Mouse (Mus musculus): ENCODE measurements around the gene Rnf144b. TPM values are rescaled to one million over a fixed set of nuclear protein-coding genes. Genes with fewer than 3 reads are reported as not detected.

The Rnf144b gene
- polyA plus RNA-seq, 1 experiment from 2014 or later, result 1.2 TPM

- no peak for ATAC-seq (replicated peaks; ENCODE audit: low FRiP score, low TSS enrichment, low read depth)
- no peak overlapping the region for H3K27ac ChIP-seq (ENCODE audit: low read depth)
- no peak overlapping the region for H3K4me3 ChIP-seq (ENCODE audit: low read depth, low read length)
- 77% methylated on average over 3 of the region's 3 CpGs for WGBS
- H3K9ac ChIP-seq (ENCODE audit: low read length), result no peak overlapping the region
- H3K36me3 ChIP-seq (ENCODE audit: control insufficient read depth, insufficient read depth, low read length), result no peaks in the 10 kb centered on the region
- H3K27me3 ChIP-seq (replicated peaks; ENCODE audit: control insufficient read depth, insufficient read depth, low read length), result no peaks in the 10 kb centered on the region
- DNase-seq (ENCODE audit: low spot score), result no peak
- no peaks in the 10 kb centered on the region for H3K9me3 ChIP-seq (ENCODE audit: control insufficient read depth, low read length)
- H3K4me2 ChIP-seq (ENCODE audit: low read length), result no peak overlapping the region
- 0 out of 2 replicates have a peak, but pooled peaks cover 3% of the 10 kb centered on the region for H3K4me1 ChIP-seq (replicated peaks; ENCODE audit: control insufficient read depth, insufficient read depth, low read length)
Observed at GRCm38 (mm10) chr13:47111185-47111584, 11.3 kb upstream of the Rnf144b start.

- 82% methylated on average over 3 of the region's 3 CpGs for WGBS
Observed at GRCm38 (mm10) chr13:47112056-47112455, 10.4 kb upstream of the Rnf144b start.

GRCm38 (mm10) chr13:47112924-47113323, 9.5 kb upstream of the Rnf144b start:
- Histone ChIP-seq H3K4me2 (ENCODE audit: low read length) (no peak overlapping the region), H3K4me3 (ENCODE audit: low read depth, low read length) (no peak overlapping the region), H3K27me3 (replicated peaks; ENCODE audit: control insufficient read depth, insufficient read depth, low read length) (no peaks in the 10 kb centered on the region), H3K4me1 (replicated peaks; ENCODE audit: control insufficient read depth, insufficient read depth, low read length) (0 out of 2 replicates have a peak, but pooled peaks cover 3% of the 10 kb centered on the region), H3K9ac (ENCODE audit: low read length) (no peak overlapping the region), H3K36me3 (ENCODE audit: control insufficient read depth, insufficient read depth, low read length) (no peaks in the 10 kb centered on the region), H3K9me3 (ENCODE audit: control insufficient read depth, low read length) (no peaks in the 10 kb centered on the region), H3K27ac (ENCODE audit: low read depth) (no peak overlapping the region)
- ATAC-seq (replicated peaks; ENCODE audit: low FRiP score, low TSS enrichment, low read depth), result no peak
- DNase-seq (ENCODE audit: low spot score), result no peak
- 60% methylated on average over 3 of the region's 3 CpGs for WGBS

More at GRCm38 (mm10) chr13:47112056-47112455, 10.4 kb upstream of the Rnf144b start:
- H3K36me3 ChIP-seq (ENCODE audit: control insufficient read depth, insufficient read depth, low read length), result no peaks in the 10 kb centered on the region
- no peaks in the 10 kb centered on the region for H3K9me3 ChIP-seq (ENCODE audit: control insufficient read depth, low read length)
- no peak overlapping the region for H3K9ac ChIP-seq (ENCODE audit: low read length)
- H3K27me3 ChIP-seq (replicated peaks; ENCODE audit: control insufficient read depth, insufficient read depth, low read length), result no peaks in the 10 kb centered on the region
- 0 out of 2 replicates have a peak, but pooled peaks cover 3% of the 10 kb centered on the region for H3K4me1 ChIP-seq (replicated peaks; ENCODE audit: control insufficient read depth, insufficient read depth, low read length)
- ATAC-seq (replicated peaks; ENCODE audit: low FRiP score, low TSS enrichment, low read depth) (no peak), DNase-seq (ENCODE audit: low spot score) (peak; percentile 39)
- H3K4me3 ChIP-seq (ENCODE audit: low read depth, low read length), result no peak overlapping the region
- no peak overlapping the region for H3K4me2 ChIP-seq (ENCODE audit: low read length)
- no peak overlapping the region for H3K27ac ChIP-seq (ENCODE audit: low read depth)

GRCm38 (mm10) chr13:47116000-47116399, 6.5 kb upstream of the Rnf144b start:
- H3K4me3 ChIP-seq (ENCODE audit: low read depth, low read length), result no peak overlapping the region
- H3K4me2 ChIP-seq (ENCODE audit: low read length), result no peak overlapping the region
- no peak for DNase-seq (ENCODE audit: low spot score)
- H3K9me3 ChIP-seq (ENCODE audit: control insufficient read depth, low read length), result no peaks in the 10 kb centered on the region
- H3K36me3 ChIP-seq (ENCODE audit: control insufficient read depth, insufficient read depth, low read length), result no peaks in the 10 kb centered on the region
- H3K9ac ChIP-seq (ENCODE audit: low read length), result no peak overlapping the region
- ATAC-seq (replicated peaks; ENCODE audit: low FRiP score, low TSS enrichment, low read depth), result no peak
- H3K27ac ChIP-seq (ENCODE audit: low read depth), result no peak overlapping the region
- H3K27me3 ChIP-seq (replicated peaks; ENCODE audit: control insufficient read depth, insufficient read depth, low read length), result no peaks in the 10 kb centered on the region; the same call in 1 of the 2 replicates
- WGBS, result 86% methylated on average over 3 of the region's 3 CpGs
- H3K4me1 ChIP-seq (replicated peaks; ENCODE audit: control insufficient read depth, insufficient read depth, low read length), result 0 out of 2 replicates have a peak, but pooled peaks cover 3% of the 10 kb centered on the region

- whole genome bisulfite sequencing, result 46% methylated on average over 12 of the region's 12 CpGs
Observed at GRCm38 (mm10) chr13:47121333-47121889, 1.0 kb upstream of the Rnf144b start.

GRCm38 (mm10) chr13:47124449-47124848, 2.0 kb downstream of the Rnf144b start:
- Histone ChIP-seq H3K9ac (ENCODE audit: low read length) (no peak overlapping the region), H3K27ac (ENCODE audit: low read depth) (no peak overlapping the region), H3K36me3 (ENCODE audit: control insufficient read depth, insufficient read depth, low read length) (no peaks in the 10 kb centered on the region), H3K9me3 (ENCODE audit: control insufficient read depth, low read length) (no peaks in the 10 kb centered on the region), H3K4me1 (replicated peaks; ENCODE audit: control insufficient read depth, insufficient read depth, low read length) (0 out of 2 replicates have a peak, but pooled peaks cover 7% of the 10 kb centered on the region), H3K4me3 (ENCODE audit: low read depth, low read length) (no peak overlapping the region), H3K4me2 (ENCODE audit: low read length) (no peak overlapping the region), H3K27me3 (replicated peaks; ENCODE audit: control insufficient read depth, insufficient read depth, low read length) (peaks cover 12% of the 10 kb centered on the region)
- no peak for ATAC-seq (replicated peaks; ENCODE audit: low FRiP score, low TSS enrichment, low read depth)
- WGBS, result 51% methylated on average over 3 of the region's 3 CpGs
- DNase-seq (ENCODE audit: low spot score), result peak; percentile 48

More at GRCm38 (mm10) chr13:47121333-47121889, 1.0 kb upstream of the Rnf144b start:
- H3K27me3 ChIP-seq (replicated peaks; ENCODE audit: control insufficient read depth, insufficient read depth, low read length), result peaks cover 12% of the 10 kb centered on the region
- H3K4me2 ChIP-seq (ENCODE audit: low read length), result no peak overlapping the region
- no peaks in the 10 kb centered on the region for H3K36me3 ChIP-seq (ENCODE audit: control insufficient read depth, insufficient read depth, low read length)
- 0 out of 2 replicates have a peak, but pooled peaks cover 7% of the 10 kb centered on the region for H3K4me1 ChIP-seq (replicated peaks; ENCODE audit: control insufficient read depth, insufficient read depth, low read length)
- H3K9ac ChIP-seq (ENCODE audit: low read length), result no peak overlapping the region
- peak; percentile 48 for DNase-seq (ENCODE audit: low spot score)
- ATAC-seq (replicated peaks; ENCODE audit: low FRiP score, low TSS enrichment, low read depth), result no peak
- H3K9me3 ChIP-seq (ENCODE audit: control insufficient read depth, low read length), result no peaks in the 10 kb centered on the region
- no peak overlapping the region for H3K4me3 ChIP-seq (ENCODE audit: low read depth, low read length)
- no peak overlapping the region for H3K27ac ChIP-seq (ENCODE audit: low read depth)

- Histone ChIP-seq H3K9me3 (ENCODE audit: control insufficient read depth, low read length) (no peaks in the 10 kb centered on the region), H3K9ac (ENCODE audit: low read length) (no peak overlapping the region), H3K4me2 (ENCODE audit: low read length) (no peak overlapping the region), H3K36me3 (ENCODE audit: control insufficient read depth, insufficient read depth, low read length) (no peaks in the 10 kb centered on the region), H3K4me1 (replicated peaks; ENCODE audit: control insufficient read depth, insufficient read depth, low read length) (0 out of 2 replicates have a peak, but pooled peaks cover 7% of the 10 kb centered on the region), H3K4me3 (ENCODE audit: low read depth, low read length) (no peak overlapping the region), H3K27me3 (replicated peaks; ENCODE audit: control insufficient read depth, insufficient read depth, low read length) (peaks cover 12% of the 10 kb centered on the region), H3K27ac (ENCODE audit: low read depth) (no peak overlapping the region)
- peak; percentile 35 for DNase-seq (ENCODE audit: low spot score)
- whole genome bisulfite sequencing, result 81% methylated on average over 6 of the region's 6 CpGs
- ATAC-seq (replicated peaks; ENCODE audit: low FRiP score, low TSS enrichment, low read depth), result no peak
Observed at GRCm38 (mm10) chr13:47124986-47125385, 2.5 kb downstream of the Rnf144b start.

- Histone ChIP-seq H3K36me3 (ENCODE audit: control insufficient read depth, insufficient read depth, low read length) (no peaks in the 10 kb centered on the region), H3K4me3 (ENCODE audit: low read depth, low read length) (no peak overlapping the region), H3K27ac (ENCODE audit: low read depth) (no peak overlapping the region), H3K4me2 (ENCODE audit: low read length) (no peak overlapping the region), H3K9me3 (ENCODE audit: control insufficient read depth, low read length) (no peaks in the 10 kb centered on the region), H3K27me3 (replicated peaks; ENCODE audit: control insufficient read depth, insufficient read depth, low read length) (peaks cover 12% of the 10 kb centered on the region), H3K4me1 (replicated peaks; ENCODE audit: control insufficient read depth, insufficient read depth, low read length) (0 out of 2 replicates have a peak, but pooled peaks cover 7% of the 10 kb centered on the region), H3K9ac (ENCODE audit: low read length) (no peak overlapping the region)
- WGBS, result 75% methylated on average over 5 of the region's 5 CpGs
- DNase-seq (ENCODE audit: low spot score) (peak; percentile 18), ATAC-seq (replicated peaks; ENCODE audit: low FRiP score, low TSS enrichment, low read depth) (no peak)
Observed at GRCm38 (mm10) chr13:47125595-47125994, 3.1 kb downstream of the Rnf144b start.

GRCm38 (mm10) chr13:47129090-47129489, 6.6 kb downstream of the Rnf144b start:
- no peak overlapping the region for H3K4me2 ChIP-seq (ENCODE audit: low read length)
- WGBS, result 62% methylated on average over 4 of the region's 4 CpGs
- no peak overlapping the region for H3K27ac ChIP-seq (ENCODE audit: low read depth)
- no peaks in the 10 kb centered on the region for H3K27me3 ChIP-seq (replicated peaks; ENCODE audit: control insufficient read depth, insufficient read depth, low read length)
- no peak overlapping the region for H3K9ac ChIP-seq (ENCODE audit: low read length)
- DNase-seq (ENCODE audit: low spot score), result no peak
- H3K4me3 ChIP-seq (ENCODE audit: low read depth, low read length), result no peak overlapping the region
- H3K36me3 ChIP-seq (ENCODE audit: control insufficient read depth, insufficient read depth, low read length), result no peaks in the 10 kb centered on the region
- ATAC-seq (replicated peaks; ENCODE audit: low FRiP score, low TSS enrichment, low read depth), result no peak
- no peaks in the 10 kb centered on the region for H3K9me3 ChIP-seq (ENCODE audit: control insufficient read depth, low read length)
- H3K4me1 ChIP-seq (replicated peaks; ENCODE audit: control insufficient read depth, insufficient read depth, low read length), result no peaks in the 10 kb centered on the region

All from intestine, embryonic 14.5 days (tissue).